12 mouse cellular contexts compared by ENCODE assay signal in the genomic region with DNA sequence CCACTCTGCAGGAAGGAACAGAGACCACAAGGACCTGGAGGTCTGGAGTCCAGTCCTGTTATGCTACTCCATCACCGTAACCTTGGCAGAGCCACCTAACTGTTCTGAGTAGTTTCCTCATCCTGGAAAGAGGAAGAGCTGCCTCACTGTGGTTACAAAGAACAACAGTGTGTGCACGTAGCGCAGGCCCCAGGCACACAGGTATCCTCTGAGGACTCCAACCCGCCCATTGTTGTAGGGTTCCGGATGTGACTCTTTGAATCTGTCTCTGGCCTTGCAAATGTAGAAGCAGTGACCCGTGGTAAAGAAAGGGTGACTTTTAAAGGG. TPM values are rescaled to one million over a fixed set of nuclear protein-coding genes. Genes with fewer than 3 reads are reported as not detected.
A peak's percentile ranks its signal among the peaks of the same experiment; 100 is the strongest.
DNase-seq lines count a peak whose midpoint lies in the region; ATAC-seq and TF ChIP-seq lines count a peak whose summit lies in the region.
"Had no signal": no experiment of that assay in that cellular context is flagged by ENCODE, and none has a peak within 500 bp of the region (broad histone marks: within the 10 kb centered on the region; RNA-seq: fewer than 3 reads in every experiment).

No protein-coding gene starts in this region.

- DNase-seq in liver, result no peak
- DNase-seq in B cell, adult 2 months, result peak; percentile 3 to 5
- peak; percentile 55 for DNase-seq in ES-CJ7 (ENCODE audit: low read depth, low spot score)
- DNase-seq in liver, postnatal 0 days, result peak; percentile 36
- DNase-seq in T-cell, adult 2 months (ENCODE audit: low spot score), result no peak
- no peak for DNase-seq in gastrocnemius, adult 8-10 months (ENCODE audit: low spot score in 2 of 2)
- DNase-seq: adrenal gland, postnatal 36 days; cerebellum, adult 2 months; kidney, postnatal 25 days; liver, embryonic 13.5 days; right cerebral cortex, adult 18-20 months had no signal

- no peak overlapping the region for H3K4me3 ChIP-seq in liver, embryonic 15.5 days (replicated peaks)
- H3K4me3 ChIP-seq in liver, postnatal 0 days (ENCODE audit: low read depth, low read length), result no peak overlapping the region
- H3K4me3 ChIP-seq: liver, embryonic 13.5 days had no signal

- no peak for TF ChIP-seq EP300 in liver, postnatal 0 days (IDR thresholded peaks at IDR 0.05; ENCODE audit: low read depth)

- no peak overlapping the region for H3K4me2 ChIP-seq in liver, embryonic 15.5 days
- H3K4me2 ChIP-seq in liver, postnatal 0 days (ENCODE audit: low read depth, low read length), result no peak overlapping the region
- H3K4me2 ChIP-seq: liver, embryonic 13.5 days had no signal

- TF ChIP-seq CTCF in liver, postnatal 0 days (IDR thresholded peaks at IDR 0.05; ENCODE audit: low read depth), result no peak

- no peaks in the 10 kb centered on the region for H3K9me3 ChIP-seq in liver, embryonic 15.5 days (replicated peaks)
- H3K9me3 ChIP-seq in liver, postnatal 0 days (ENCODE audit: low read length), result no peaks in the 10 kb centered on the region
- H3K9me3 ChIP-seq: liver, embryonic 13.5 days had no signal

- H3K27ac ChIP-seq in liver, embryonic 15.5 days (replicated peaks), result peak overlapping the region; percentile 33; the same call in 1 of the 2 replicates
- peak overlapping the region; percentile 61 for H3K27ac ChIP-seq in liver, postnatal 0 days (ENCODE audit: low read depth)
- H3K27ac ChIP-seq: liver, embryonic 13.5 days had no signal

- H3K27me3 ChIP-seq in liver, embryonic 15.5 days, result peaks cover 17% of the 10 kb centered on the region
- H3K27me3 ChIP-seq in liver, postnatal 0 days (ENCODE audit: insufficient read depth, low read length), result no peaks in the 10 kb centered on the region

- no peaks in the 10 kb centered on the region for H3K36me3 ChIP-seq in liver, embryonic 15.5 days (replicated peaks)
- H3K36me3 ChIP-seq in liver, postnatal 0 days (replicated peaks; ENCODE audit: insufficient read depth, low read length), result no peaks in the 10 kb centered on the region
- H3K36me3 ChIP-seq: liver, embryonic 13.5 days had no signal

- H3K4me1 ChIP-seq in liver, embryonic 15.5 days (replicated peaks), result peaks cover 50% of the 10 kb centered on the region
- peaks cover 42% of the 10 kb centered on the region for H3K4me1 ChIP-seq in liver, postnatal 0 days (ENCODE audit: insufficient read depth)

- ATAC-seq in liver, embryonic 15.5 days (ENCODE audit: insufficient read depth), result no peak
- ATAC-seq in liver, postnatal 0 days, result no peak

- no peak overlapping the region for H3K9ac ChIP-seq in liver, embryonic 15.5 days
- H3K9ac ChIP-seq in liver, postnatal 0 days (replicated peaks), result no peak overlapping the region
- H3K9ac ChIP-seq: liver, embryonic 13.5 days had no signal

- WGBS in liver, embryonic 15.5 days (ENCODE audit: insufficient replicate concordance), result 30% methylated on average over 6 of the region's 6 CpGs
- WGBS in liver, postnatal 0 days (ENCODE audit: insufficient replicate concordance), result 27% methylated on average over 6 of the region's 6 CpGs

RNA-seq across cellular contexts. Expression of a gene that starts 39.0 kb away (rescaled TPM):
- 2.3 and 3.5 TPM in 2 replicates for polyA plus RNA-seq in liver, embryonic 15.5 days (2015; fragmentation: Nextera tagmentation; extraction: Ambion mirVana)
- polyA plus RNA-seq in liver, postnatal 0 days (2015; fragmentation: Nextera tagmentation; extraction: Ambion mirVana), result 8.6 and 12.1 TPM in 2 replicates
- 10 to 100 TPM; 15.9 to 42.8 (median 35.9) TPM for total RNA-seq in gastrocnemius, adult 8-10 months (2022)

Comparison
In these comparisons a context has a peak if more than half of its experiments do, and no peak if none do; other contexts are left out.
1. DNase-seq: peak in B cell, adult 2 months (2 of 2), ES-CJ7 (single experiment) and liver, postnatal 0 days (single experiment); none in liver (single experiment), T-cell, adult 2 months (single experiment) and gastrocnemius, adult 8-10 months (0 of 2).